Mouse (Mus musculus) neural tube, embryonic 13.5 days (tissue): Measurements from ENCODE around the gene Rfc1. TPM values are rescaled to one million over a fixed set of nuclear protein-coding genes. Genes with fewer than 3 reads are reported as not detected.
"Not testable (repeated sequence)": the region's sequence is repeated elsewhere in the genome, so short reads cannot be mapped to it uniquely, and the experiment has no call there.

Source experiments
- ATAC-seq: fragments of 200-750 bp; cut with Nextera tagmentation; 2 replicates; pipeline ENCODE4 v1.8.0; 2017; ENCODE audit warnings: low read depth, mild to moderate bottlenecking, moderate TSS enrichment, moderate library complexity
- H3K27ac ChIP-seq: fragments of 300-500 bp; sonication (generic); replicated peaks from 2 replicates; pipeline ENCODE4 v1.5.1; 2015; ENCODE audit warnings: moderate library complexity, mild to moderate bottlenecking, inconsistent platforms
- H3K27me3 ChIP-seq: fragments of 300-500 bp; sonication (generic); 2 replicates; pipeline ENCODE4 v1.6.1; 2015; ENCODE audit warnings: mild to moderate bottlenecking, inconsistent platforms
- H3K36me3 ChIP-seq: fragments of 300-500 bp; sonication (generic); 2 replicates; pipeline ENCODE4 v1.6.1; 2015; ENCODE audit warnings: mild to moderate bottlenecking, inconsistent platforms
- H3K4me1 ChIP-seq: fragments of 300-500 bp; sonication (generic); replicated peaks from 2 replicates; pipeline ENCODE4 v1.6.1; 2015; ENCODE audit warnings: inconsistent platforms
- H3K4me2 ChIP-seq: fragments of 300-500 bp; sonication (generic); 2 replicates; pipeline ENCODE4 v1.6.1; 2015; ENCODE audit warnings: inconsistent platforms, mild to moderate bottlenecking, moderate library complexity
- H3K4me3 ChIP-seq: fragments of 300-500 bp; sonication (generic); 2 replicates; pipeline ENCODE4 v1.5.1; 2015; ENCODE audit warnings: mild to moderate bottlenecking, inconsistent platforms
- H3K9ac ChIP-seq: fragments of 300-500 bp; sonication (generic); 2 replicates; pipeline ENCODE4 v1.6.1; 2015; ENCODE audit warnings: moderate library complexity, mild to moderate bottlenecking, inconsistent platforms
- H3K9me3 ChIP-seq: fragments of 300-500 bp; sonication (generic); 2 replicates; pipeline ENCODE4 v1.6.1; 2016; ENCODE audit warnings: inconsistent platforms
- WGBS: fragments of 180-500 bp; shearing (Covaris S2); methylation state at CpG from one replicate; pipeline ENCODE4 v1.1.7; 2015; 5-methylcytosine and 5-hydroxymethylcytosine counted together
- polyA plus RNA-seq: library from polyadenylated mRNA; unstranded; fragments of >200 nt; fragmentation: Nextera tagmentation; extraction: Ambion mirVana; gene quantifications from 2 replicates; pipeline ENCODE4 v1.2.1, GENCODE M21; 2015

The Rfc1 gene
- polyA plus RNA-seq, 1 experiment from 2014 or later = 37.6 TPM

- Histone ChIP-seq H3K27ac (no peak overlapping the region), H3K9ac (no peak overlapping the region), H3K4me3 (no peak overlapping the region), H3K4me1 (no peaks in the 10 kb centered on the region), H3K36me3 (peaks cover 25% of the 10 kb centered on the region), H3K4me2 (no peak overlapping the region), H3K27me3 (no peaks in the 10 kb centered on the region), H3K9me3 (no peaks in the 10 kb centered on the region)
- WGBS = 91% methylated on average over 7 of the region's 7 CpGs
- no peak for ATAC-seq
Observed at GRCm38 (mm10) chr5:65298167-65298950, 37.1 kb downstream of the Rfc1 start.

DNA sequence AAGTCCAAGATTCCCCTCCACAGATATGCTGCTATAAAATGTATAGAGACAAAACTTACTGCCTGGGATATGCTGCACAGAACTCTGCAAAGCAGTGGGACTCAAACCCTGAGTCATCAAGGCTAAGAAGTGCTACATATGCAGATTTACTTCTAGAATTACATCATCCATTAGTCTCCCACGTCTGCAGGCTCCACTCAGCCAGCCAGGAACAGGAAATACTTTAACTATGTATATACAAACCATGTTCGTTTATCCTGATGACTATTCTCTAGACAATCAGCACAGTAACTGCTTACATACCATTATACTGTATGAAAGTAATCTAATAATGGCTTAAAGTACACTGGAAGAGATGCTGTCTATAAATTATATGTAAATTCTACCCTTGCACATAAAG lies 41.2 kb downstream of the Rfc1 start:
- H3K27ac ChIP-seq = no peak overlapping the region
- no peak overlapping the region for H3K4me2 ChIP-seq
- H3K27me3 ChIP-seq = no peaks in the 10 kb centered on the region
- no peak for ATAC-seq
- H3K36me3 ChIP-seq = peaks cover 35% of the 10 kb centered on the region
- 81% methylated on average over 2 of the region's 2 CpGs for WGBS
- no peak overlapping the region for H3K4me3 ChIP-seq
- H3K9ac ChIP-seq = no peak overlapping the region
- H3K9me3 ChIP-seq = no peaks in the 10 kb centered on the region
- no peaks in the 10 kb centered on the region for H3K4me1 ChIP-seq

DNA sequence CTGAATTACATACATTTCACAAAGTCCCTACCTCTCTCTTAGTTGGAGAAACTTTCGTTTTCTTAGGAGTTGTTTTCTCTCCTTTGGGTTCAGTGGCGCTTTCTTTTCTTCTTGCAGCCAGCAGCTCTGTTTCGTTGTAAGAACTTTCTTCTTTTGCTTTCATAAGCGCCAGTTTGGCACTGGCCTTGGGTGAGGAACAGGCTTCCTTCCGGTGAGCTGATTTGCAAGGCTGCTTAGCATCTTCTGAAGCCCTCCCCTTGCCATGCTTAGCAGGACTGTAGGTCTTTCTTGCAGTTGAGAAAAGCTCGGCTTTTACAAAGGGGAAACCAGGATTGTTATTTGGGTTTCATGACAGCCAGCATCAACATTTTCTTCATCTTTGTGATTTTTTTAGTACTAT lies 41.8 kb downstream of the Rfc1 start:
- Histone ChIP-seq H3K9me3 (no peaks in the 10 kb centered on the region), H3K36me3 (peaks cover 39% of the 10 kb centered on the region), H3K4me1 (no peaks in the 10 kb centered on the region), H3K27ac (no peak overlapping the region), H3K4me3 (no peak overlapping the region), H3K27me3 (no peaks in the 10 kb centered on the region), H3K9ac (no peak overlapping the region), H3K4me2 (no peak overlapping the region)
- WGBS = 91% methylated on average over 6 of the region's 6 CpGs
- no peak for ATAC-seq

DNA sequence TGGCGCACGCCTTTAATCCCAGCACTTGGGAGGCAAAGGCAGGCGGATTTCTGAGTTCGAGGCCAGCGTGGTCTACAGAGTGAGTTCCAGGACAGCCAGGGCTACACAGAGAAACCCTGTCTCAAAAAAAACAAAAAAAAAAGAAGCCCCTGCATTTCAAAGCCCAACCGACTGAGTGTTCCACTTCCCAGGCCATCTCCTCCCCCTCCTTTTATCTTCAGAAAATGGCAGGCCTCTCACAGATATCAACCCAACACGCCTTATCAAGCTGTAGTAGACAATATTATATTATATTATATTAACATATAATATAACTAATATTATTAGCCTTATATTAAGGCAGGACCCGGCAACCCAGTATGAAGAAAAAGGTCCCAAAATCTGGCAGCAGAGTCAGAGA lies 46.5 kb downstream of the Rfc1 start:
- not testable (repeated sequence) for H3K9ac ChIP-seq, ATAC-seq, H3K27me3 ChIP-seq, H3K4me1 ChIP-seq, H3K9me3 ChIP-seq, H3K4me3 ChIP-seq, H3K27ac ChIP-seq, H3K4me2 ChIP-seq
- WGBS = 91% methylated on average over 8 of the region's 8 CpGs
- peaks cover 62% of the 10 kb centered on the region for H3K36me3 ChIP-seq

DNA sequence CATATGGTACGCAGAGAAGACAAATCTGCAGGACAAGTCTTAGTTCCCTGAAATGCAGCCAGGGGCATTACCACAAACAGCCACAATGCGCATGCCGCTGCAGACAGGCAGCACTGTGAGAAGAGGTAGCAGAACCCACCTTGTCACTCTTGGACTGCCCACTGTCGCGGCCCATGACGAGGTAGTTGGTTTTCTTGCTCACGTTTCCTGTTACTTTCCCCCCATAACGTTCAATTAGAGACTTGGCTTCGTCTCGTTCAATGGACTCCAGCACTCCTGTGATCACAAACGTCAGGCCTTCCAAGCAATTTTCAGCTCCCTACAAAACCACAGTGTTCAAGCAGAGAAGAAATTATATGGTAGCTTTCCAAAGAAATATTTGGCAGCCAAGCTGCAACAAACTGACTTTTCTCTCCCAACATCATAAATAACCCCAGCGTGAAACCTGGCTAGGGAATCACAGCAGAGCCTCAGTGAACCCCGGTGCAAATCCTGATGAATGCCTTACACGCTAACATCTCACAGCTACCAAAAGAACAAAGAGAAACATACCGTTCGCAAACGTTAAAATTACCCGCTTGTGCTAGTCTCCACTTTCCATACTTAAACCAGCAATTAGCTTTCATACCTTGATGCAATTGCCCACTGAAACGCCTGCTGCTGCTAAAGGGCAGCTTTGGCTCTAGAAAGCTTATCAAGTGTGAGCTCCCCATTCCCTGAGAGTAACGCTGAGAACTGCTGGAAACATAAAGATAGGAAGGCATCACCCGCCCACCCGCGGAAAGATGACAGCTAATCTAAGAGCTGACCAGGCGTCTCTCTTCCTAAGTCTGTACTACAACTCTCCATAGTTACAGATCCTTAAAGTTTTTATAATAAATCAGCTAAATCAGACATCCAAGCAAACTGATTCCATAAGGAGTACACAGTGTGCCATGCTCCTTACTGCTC lies 47.4 kb downstream of the Rfc1 start:
- Histone ChIP-seq H3K9ac (no peak overlapping the region), H3K27me3 (no peaks in the 10 kb centered on the region), H3K36me3 (peaks cover 58% of the 10 kb centered on the region), H3K4me2 (no peak overlapping the region), H3K9me3 (no peaks in the 10 kb centered on the region), H3K4me1 (no peaks in the 10 kb centered on the region), H3K27ac (no peak overlapping the region), H3K4me3 (no peak overlapping the region)
- WGBS = 92% methylated on average over 24 of the region's 24 CpGs
- no peak for ATAC-seq

DNA sequence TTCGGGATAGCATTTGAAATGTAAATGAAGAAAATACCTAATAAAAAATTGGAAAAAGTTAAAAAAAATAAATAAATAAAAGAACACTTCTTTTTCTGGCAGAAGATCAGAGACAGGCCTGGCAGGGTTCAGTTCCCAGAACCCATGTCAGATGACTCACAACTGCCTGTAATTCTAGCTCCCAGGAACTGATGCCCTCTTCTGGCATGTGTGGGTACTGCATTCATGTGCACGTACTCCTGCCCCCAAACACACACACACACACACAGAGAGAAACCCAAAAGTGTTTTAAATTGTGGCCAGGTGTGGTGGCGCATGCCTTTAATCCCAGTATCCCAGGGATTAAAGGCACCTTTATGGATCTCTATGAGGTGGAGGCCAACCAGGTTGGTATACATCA lies 51.3 kb downstream of the Rfc1 start:
- Histone ChIP-seq H3K4me1 (no peaks in the 10 kb centered on the region), H3K9ac (no peak overlapping the region), H3K9me3 (no peaks in the 10 kb centered on the region), H3K4me3 (no peak overlapping the region), H3K4me2 (no peak overlapping the region), H3K27me3 (no peaks in the 10 kb centered on the region), H3K27ac (no peak overlapping the region), H3K36me3 (peaks cover 55% of the 10 kb centered on the region)
- WGBS = 98% methylated on average over 3 of the region's 3 CpGs
- no peak for ATAC-seq

DNA sequence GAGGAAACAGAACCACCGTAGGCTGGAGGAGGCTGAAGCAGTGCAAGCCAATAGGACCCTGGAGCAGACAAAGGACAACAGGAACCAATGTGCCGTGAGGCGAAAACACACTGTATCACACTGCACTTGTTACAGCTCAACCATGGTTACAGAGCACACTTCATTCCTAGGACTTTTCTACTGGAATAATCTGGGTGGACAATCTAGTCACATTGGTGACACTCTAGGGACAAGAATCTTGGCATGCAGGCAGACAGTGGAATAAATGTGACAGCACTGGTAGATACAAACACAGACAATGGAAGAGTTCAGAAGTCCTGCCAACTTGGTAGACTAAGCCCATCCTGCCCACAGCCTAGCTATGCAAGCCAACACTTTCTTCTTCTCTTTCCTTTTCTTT lies 54.3 kb downstream of the Rfc1 start:
- Histone ChIP-seq H3K9ac (no peak overlapping the region), H3K4me3 (no peak overlapping the region), H3K36me3 (peaks cover 57% of the 10 kb centered on the region), H3K27me3 (no peaks in the 10 kb centered on the region), H3K27ac (no peak overlapping the region), H3K9me3 (no peaks in the 10 kb centered on the region), H3K4me2 (no peak overlapping the region), H3K4me1 (no peaks in the 10 kb centered on the region)
- ATAC-seq = no peak
- 92% methylated on average over 3 of the region's 3 CpGs for WGBS

DNA sequence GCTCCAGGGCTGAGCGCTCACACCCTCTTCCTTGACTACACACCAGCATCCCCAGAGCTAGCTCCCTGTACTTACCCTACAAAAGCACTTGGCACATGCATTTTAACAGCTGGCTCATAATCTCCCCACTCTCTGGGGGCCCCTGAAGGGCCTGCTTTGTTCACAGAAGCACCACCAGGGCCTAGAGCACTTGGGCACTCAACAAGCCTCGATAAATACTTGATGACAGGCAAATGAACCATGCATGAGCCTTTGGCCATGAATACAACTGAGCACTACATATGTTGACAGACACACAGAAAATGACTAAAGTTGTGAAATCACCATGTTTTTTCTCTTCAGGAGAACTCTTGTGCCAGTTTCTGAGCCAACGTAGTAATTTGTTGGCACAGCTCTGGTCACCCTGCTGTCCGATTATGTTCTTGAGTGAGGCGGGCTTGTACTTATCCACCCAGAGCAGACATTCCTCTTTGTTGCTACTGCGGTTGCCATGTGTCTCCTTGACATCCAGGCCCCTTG lies 56.3 kb downstream of the Rfc1 start:
- no peak overlapping the region for H3K4me2 ChIP-seq
- H3K9me3 ChIP-seq = no peaks in the 10 kb centered on the region
- H3K27me3 ChIP-seq = no peaks in the 10 kb centered on the region
- H3K9ac ChIP-seq = no peak overlapping the region
- H3K4me3 ChIP-seq = no peak overlapping the region
- WGBS = 84% methylated on average over 6 of the region's 6 CpGs
- H3K36me3 ChIP-seq = peaks cover 51% of the 10 kb centered on the region
- no peaks in the 10 kb centered on the region for H3K4me1 ChIP-seq
- no peak overlapping the region for H3K27ac ChIP-seq
- ATAC-seq = no peak

- H3K36me3 ChIP-seq = peaks cover 63% of the 10 kb centered on the region
- no peaks in the 10 kb centered on the region for H3K4me1 ChIP-seq
- no peak overlapping the region for H3K9ac ChIP-seq
- WGBS = 88% methylated on average over 3 of the region's 3 CpGs
- no peak for ATAC-seq
- H3K27ac ChIP-seq = no peak overlapping the region
- H3K27me3 ChIP-seq = no peaks in the 10 kb centered on the region
- no peaks in the 10 kb centered on the region for H3K9me3 ChIP-seq
- H3K4me2 ChIP-seq = no peak overlapping the region
- no peak overlapping the region for H3K4me3 ChIP-seq
Observed at GRCm38 (mm10) chr5:65273966-65274365, 61.5 kb downstream of the Rfc1 start.

DNA sequence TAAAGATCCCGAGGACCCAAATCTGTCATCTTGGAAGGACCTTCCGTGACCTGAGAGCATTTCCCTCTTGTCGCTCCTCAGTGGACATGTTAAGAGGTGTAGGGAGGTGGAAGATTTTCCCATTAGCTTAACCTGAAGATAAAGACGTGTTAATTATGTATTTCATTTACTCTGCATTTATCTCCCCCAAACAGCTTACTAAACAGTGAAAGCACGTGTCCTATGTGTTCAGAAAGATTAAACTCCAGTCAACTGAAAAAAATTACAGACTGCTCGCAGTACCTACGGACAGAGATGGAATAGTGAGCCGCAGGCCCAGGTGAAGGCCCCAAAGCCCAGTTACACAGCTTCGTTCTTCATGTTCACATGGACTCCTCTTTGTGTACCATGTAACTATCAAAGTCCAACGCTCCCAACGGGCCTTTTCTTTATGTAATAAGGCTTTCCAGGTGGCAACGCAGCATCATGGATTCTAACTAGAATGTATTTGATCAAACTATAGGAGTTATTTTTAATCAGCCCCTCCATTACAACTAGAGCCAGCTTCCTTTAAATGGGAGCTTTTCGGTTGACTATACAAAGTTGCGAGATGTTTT lies 77.5 kb downstream of the Rfc1 start:
- peaks cover 79% of the 10 kb centered on the region for H3K36me3 ChIP-seq
- 88% methylated on average over 14 of the region's 14 CpGs for WGBS

DNA sequence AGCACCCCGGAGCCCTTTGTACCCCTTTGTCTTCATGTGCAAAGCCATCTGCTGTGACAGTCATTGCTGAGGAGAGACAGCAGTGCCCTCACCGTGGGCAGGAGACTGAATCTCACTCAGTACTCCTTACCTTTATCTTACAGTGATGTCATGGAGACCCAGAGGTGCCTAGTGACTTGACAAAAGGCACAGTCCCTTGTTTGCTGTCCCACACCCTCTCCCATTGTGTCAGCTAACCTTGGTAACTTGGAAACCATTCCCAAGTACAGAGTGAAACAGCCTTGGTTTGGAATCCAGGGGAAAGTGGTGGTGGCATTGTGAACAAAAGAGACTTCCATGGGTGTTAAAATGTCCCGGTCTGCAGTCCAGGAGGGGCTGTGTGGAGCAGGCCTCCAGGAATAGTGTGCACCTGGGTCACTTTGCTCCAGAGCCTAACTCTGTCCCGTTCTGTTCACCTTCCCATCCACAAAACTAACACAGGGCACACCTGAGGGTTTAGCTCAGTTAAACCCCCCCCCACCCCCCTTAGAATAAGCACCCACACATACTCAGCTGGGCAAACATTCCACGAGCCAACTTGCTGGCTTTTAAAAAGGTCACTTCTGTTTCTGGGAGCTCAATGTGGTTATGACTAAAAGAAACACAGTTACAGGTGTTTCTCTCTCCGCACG lies 85.2 kb downstream of the Rfc1 start:
- no peaks in the 10 kb centered on the region for H3K4me1 ChIP-seq
- peaks cover 52% of the 10 kb centered on the region for H3K36me3 ChIP-seq
- H3K4me2 ChIP-seq = no peak overlapping the region
- ATAC-seq = no peak
- no peak overlapping the region for H3K9ac ChIP-seq
- WGBS = 61% methylated on average over 7 of the region's 7 CpGs
- no peak overlapping the region for H3K27ac ChIP-seq
- H3K4me3 ChIP-seq = no peak overlapping the region
- H3K9me3 ChIP-seq = no peaks in the 10 kb centered on the region
- H3K27me3 ChIP-seq = no peaks in the 10 kb centered on the region

More for the DNA sequence above, 77.5 kb downstream of the Rfc1 start:
- Histone ChIP-seq H3K9ac (no peak overlapping the region), H3K9me3 (no peaks in the 10 kb centered on the region), H3K27me3 (no peaks in the 10 kb centered on the region), H3K4me2 (no peak overlapping the region), H3K27ac (no peak overlapping the region), H3K4me1 (no peaks in the 10 kb centered on the region), H3K4me3 (no peak overlapping the region)
- ATAC-seq = no peak
